8 mouse cellular contexts compared by ENCODE assay signal in genomic region chr5:136083669-136084107, GRCm38 (mm10). TPM values are rescaled to one million over a fixed set of nuclear protein-coding genes. Genes with fewer than 3 reads are reported as not detected.
DNase-seq lines count a peak whose midpoint lies in the region; ATAC-seq lines count a peak whose summit lies in the region.

Gene Rasa4, plus strand, starts transcription at chr5:136083916.

- peak within 1 kb of the TSS; percentile 48 for H3K4me3 ChIP-seq in hindbrain, embryonic 12.5 days

- peaks cover 17% of the 10 kb centered on the region for H3K4me1 ChIP-seq in hindbrain, embryonic 12.5 days

- H3K9me3 ChIP-seq in hindbrain, embryonic 12.5 days (replicated peaks), result no peaks in the 10 kb centered on the region

- H3K27me3 ChIP-seq in hindbrain, embryonic 12.5 days, result peaks cover 26% of the 10 kb centered on the region

- no peaks in the 10 kb centered on the region for H3K36me3 ChIP-seq in hindbrain, embryonic 12.5 days

- ATAC-seq in hindbrain, embryonic 12.5 days (ENCODE audit: low FRiP score), result peak; percentile 95

- DNase-seq in Muller cell, postnatal 12 days (ENCODE audit: inconsistent ontology term), result peak; percentile 99
- DNase-seq in cerebellum, adult 9-11 months, result peak; percentile 96
- peak; percentile 93 to 94 for DNase-seq in frontal cortex, postnatal 10 days (ENCODE audit: low spot score in 2 of 2)
- peak; percentile 84 to 94 for DNase-seq in layer of hippocampus, postnatal 14 days (ENCODE audit: low spot score in 2 of 2)
- peak; percentile 93 for DNase-seq in lung, postnatal 14 days
- DNase-seq in retina, adult 2 months (ENCODE audit: low read depth, low spot score), result peak; percentile 85
- peak; percentile 96 to 98 for DNase-seq in thymus, postnatal 36 days

- under 1% methylated on average over 28 of the region's 28 CpGs for WGBS in hindbrain, embryonic 12.5 days

- H3K4me2 ChIP-seq in hindbrain, embryonic 12.5 days (replicated peaks), result peak within 1 kb of the TSS; percentile 69

- peak within 1 kb of the TSS; percentile 64 for H3K9ac ChIP-seq in hindbrain, embryonic 12.5 days

- H3K27ac ChIP-seq in hindbrain, embryonic 12.5 days, result 0 out of 2 replicates have a peak within 1 kb of the TSS, but pooled peaks have one; percentile 45

RNA-seq across cellular contexts. Expression of gene Rasa4, which starts in this region (rescaled TPM):
- polyA plus RNA-seq in hindbrain, embryonic 12.5 days (2016; fragmentation: Nextera tagmentation; extraction: Ambion mirVana), result 12.5 and 13.1 TPM in 2 replicates
- 1 to 10 TPM; 4.3 to 4.4 TPM for total RNA-seq in layer of hippocampus, postnatal 14 days (2021)

Comparison
In these comparisons a context has a peak if more than half of its experiments do, and no peak if none do; other contexts are left out.
1. Peak in every context shown above with its lines: DNase-seq, ATAC-seq, H3K4me3 ChIP-seq and H3K27ac ChIP-seq.